Mouse (Mus musculus) layer of hippocampus, postnatal 36 days (tissue): Measurements from ENCODE around the gene Slc10a1. TPM values are rescaled to one million over a fixed set of nuclear protein-coding genes. Genes with fewer than 3 reads are reported as not detected.
A peak's percentile ranks its signal among the peaks of the same experiment; 100 is the strongest.

Experiments used
- DNase-seq, 2 experiments: peaks; one replicate each; pipeline ENCODE4 v3.0.0; 2022
- total RNA-seq, 2 experiments: library from RNA; stranded (reverse); gene quantifications; 2 replicates each; pipeline ENCODE4 v1.2.3; 2021

Gene Slc10a1
- not detected for total RNA-seq

- no peak for DNase-seq
Observed at GRCm38 (mm10) chr12:80968605-80969004, at the start of gene Slc10a1. Gene Slc10a1 (minus strand): TSS chr12:80968705.

- DNase-seq = no peak
Observed at GRCm38 (mm10) chr12:81017624-81018023, 49.1 kb upstream of the Slc10a1 start.

GRCm38 (mm10) chr12:81013496-81013895 is 45.0 kb upstream of the Slc10a1 start:
- DNase-seq = no peak

- no peak for DNase-seq
Observed at GRCm38 (mm10) chr12:81011994-81012393, 43.5 kb upstream of the Slc10a1 start.

GRCm38 (mm10) chr12:81009813-81010212 is 41.3 kb upstream of the Slc10a1 start:
- DNase-seq = no peak

GRCm38 (mm10) chr12:81002841-81003635 is 34.5 kb upstream of the Slc10a1 start:
- DNase-seq = no peak

GRCm38 (mm10) chr12:81000924-81001323 is 32.4 kb upstream of the Slc10a1 start:
- no peak for DNase-seq

- no peak for DNase-seq
Observed at GRCm38 (mm10) chr12:80998528-80999221, 30.2 kb upstream of the Slc10a1 start.

DNA sequence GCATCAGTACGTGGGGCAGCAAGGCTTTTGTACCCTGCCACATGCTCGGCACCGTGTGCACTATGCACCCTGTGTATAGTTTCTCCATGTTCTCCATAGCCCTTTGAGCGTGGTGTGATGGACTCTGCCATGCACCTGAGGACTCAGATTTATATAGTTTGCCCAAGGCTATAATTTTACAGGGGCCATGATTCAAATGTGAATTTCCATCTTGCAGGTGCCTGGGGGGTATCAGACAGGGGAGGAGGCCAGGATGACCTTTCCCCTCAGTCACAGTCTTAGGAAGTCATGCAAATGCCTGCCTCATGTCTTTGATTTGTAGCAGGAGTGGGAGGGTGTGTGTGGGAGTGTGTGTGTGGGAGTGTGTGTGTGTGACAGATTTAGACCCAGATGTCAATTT is 29.1 kb upstream of the Slc10a1 start:
- DNase-seq = no peak

DNA sequence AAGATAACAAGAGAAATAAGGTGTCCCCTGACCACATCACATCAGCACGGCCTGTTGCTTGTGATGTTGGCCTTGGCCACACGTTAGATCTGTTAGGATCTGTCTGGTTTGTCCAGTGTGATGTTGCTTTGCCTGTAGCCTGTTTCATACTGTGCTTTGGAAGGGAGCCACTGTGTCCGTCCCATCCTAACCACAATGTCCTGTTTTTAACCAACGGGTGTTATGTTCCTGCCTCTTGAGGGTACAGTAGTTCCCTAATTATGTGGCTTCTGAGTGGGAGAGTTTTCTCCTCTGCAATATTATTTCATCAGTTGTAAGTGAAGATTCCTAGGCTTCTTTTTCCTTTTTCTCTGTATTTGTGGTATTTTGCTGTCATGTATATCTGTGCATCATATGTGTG is 26.8 kb upstream of the Slc10a1 start:
- DNase-seq = no peak

DNA sequence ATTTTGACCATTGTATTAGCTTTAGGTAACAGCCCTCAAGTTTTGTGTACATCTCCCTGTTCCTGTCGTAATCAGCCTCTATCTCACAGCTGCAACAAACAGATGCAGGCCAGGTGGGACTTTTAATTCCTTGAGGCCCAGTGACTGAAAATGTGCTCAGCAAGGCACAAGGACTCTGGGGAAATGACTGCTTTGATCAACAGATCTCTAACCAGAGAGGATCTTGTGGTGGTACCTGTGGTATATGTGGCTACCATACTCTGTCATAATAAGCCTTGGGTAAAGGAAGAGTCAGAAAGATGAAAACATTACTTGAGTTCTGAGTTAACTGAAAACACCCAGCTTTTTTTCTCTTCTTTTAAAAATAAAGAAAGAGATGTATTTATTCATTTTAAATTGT is 25.3 kb upstream of the Slc10a1 start:
- no peak for DNase-seq

DNA sequence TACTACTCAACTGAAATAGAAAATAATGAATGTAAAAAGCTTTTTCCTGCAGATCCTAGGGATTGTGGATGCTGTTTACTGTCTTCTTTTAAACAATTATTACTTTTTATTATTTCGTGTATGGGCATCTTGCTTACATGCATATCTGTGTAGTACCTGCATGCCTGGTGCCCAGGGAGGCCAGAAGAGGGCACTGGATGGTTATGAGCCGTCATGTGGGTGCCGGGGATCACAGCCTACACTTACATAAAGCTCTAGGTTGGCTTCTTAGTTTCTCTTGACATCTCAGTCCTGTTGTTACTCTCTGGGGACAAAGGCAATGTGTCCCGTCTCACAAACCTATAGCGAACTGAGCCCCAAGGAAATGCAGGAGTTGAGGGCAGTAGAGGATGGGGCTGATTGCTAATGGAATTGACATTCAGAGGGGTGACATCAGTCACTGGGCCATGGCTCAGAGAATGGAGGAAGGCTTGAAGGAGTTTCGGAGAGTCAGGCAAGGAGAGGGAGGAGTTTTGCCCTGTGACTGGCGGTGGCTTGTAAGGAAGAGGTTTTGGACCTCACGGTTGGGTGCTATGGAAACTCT is 24.1 kb upstream of the Slc10a1 start:
- no peak for DNase-seq

- no peak for DNase-seq
Observed at GRCm38 (mm10) chr12:80991806-80992205, 23.3 kb upstream of the Slc10a1 start.

GRCm38 (mm10) chr12:80990901-80991445 is 22.5 kb upstream of the Slc10a1 start:
- DNase-seq = no peak

- DNase-seq = no peak
Observed at GRCm38 (mm10) chr12:80988286-80988685, 19.8 kb upstream of the Slc10a1 start.

GRCm38 (mm10) chr12:80986628-80987027 is 18.1 kb upstream of the Slc10a1 start:
- no peak for DNase-seq

DNA sequence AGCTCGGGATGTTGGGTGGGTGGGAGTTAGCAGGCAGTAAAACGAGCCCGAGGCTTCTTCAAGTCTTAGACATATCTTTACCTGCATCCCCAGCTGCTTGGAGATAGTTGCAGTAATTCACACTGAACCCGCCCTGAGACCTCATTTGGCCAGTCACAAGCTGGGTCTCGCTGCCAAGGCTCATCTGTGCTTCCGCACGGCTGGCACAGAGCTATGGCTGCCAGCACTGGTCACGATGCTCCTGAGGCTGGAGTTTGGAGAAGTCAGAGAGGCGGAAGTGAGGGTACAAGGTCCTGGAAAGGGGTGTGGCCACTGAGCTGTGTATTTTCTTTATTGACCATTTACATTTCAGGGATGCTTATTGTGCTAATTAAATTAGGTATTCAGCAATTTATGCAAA is 15.2 kb upstream of the Slc10a1 start:
- DNase-seq = no peak

GRCm38 (mm10) chr12:80982326-80982725 is 13.8 kb upstream of the Slc10a1 start:
- DNase-seq = peak; percentile 68 to 71

DNA sequence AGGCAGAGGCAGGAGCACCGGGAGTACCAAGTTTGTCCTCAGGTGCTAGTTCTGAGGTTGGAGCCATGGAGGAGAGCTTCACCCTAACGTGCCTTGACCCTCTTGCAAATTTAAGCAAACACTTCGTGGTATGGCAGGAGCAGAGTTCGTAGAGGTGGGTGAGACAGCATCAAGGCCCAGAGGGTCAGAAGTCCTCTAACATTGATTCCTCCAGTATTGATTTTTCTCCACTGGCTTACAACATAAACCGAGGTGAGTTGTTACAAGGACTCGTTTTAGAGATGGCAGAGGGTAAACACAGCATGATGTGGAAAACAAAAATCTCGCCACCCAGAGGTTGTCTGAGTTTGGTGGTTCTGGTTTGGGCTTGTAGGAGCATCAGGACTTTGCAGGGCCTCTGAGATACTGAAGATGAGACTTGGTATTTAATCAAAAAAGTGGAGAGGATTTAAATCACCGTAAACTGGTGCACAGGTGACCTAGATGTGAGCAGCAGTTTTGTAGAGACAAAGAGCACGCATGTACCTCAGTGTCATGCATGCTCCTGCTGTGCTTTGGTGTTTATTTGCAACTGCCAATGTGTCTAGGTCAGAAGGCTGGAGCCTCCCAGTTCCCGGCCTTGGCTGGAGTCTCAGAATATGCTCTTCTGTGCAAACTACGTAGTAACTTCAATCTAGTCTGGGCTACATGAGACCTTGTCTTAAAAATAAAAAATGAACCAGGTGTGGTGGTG is 7.6 kb upstream of the Slc10a1 start:
- DNase-seq = no peak

- DNase-seq = no peak
Observed at GRCm38 (mm10) chr12:80971756-80972155, 3.3 kb upstream of the Slc10a1 start.

DNA sequence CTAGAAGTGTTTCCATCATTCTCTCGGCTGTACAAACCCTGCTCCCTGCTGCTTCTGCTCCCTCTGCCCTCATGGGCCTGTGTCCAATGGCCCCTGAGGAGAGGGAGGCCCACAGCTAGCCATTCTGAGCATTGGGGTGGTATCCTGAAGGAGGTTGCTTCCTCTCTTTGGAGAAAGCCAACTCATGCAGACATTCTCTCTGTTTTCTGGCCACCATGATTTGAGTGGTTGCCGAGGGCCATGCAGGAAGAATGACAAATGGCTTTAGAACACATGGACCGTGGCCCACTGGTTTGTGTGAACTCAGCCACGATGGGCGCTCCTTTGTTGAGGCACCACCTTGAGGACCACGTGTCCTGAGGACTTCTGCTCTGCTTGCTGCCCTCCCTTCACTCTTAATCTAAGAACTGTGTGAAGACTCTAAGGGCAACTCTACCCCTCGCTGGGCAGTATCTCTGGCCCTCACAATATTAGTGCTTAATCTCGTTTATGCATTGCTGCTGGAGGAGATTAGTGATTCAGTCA is 1.7 kb upstream of the Slc10a1 start:
- no peak for DNase-seq

- DNase-seq = no peak
Observed at GRCm38 (mm10) chr12:80967918-80968317, 587 bp downstream of the Slc10a1 start.
